ENCODE assay signal across 8 mouse cellular contexts in genomic region chr8:95020293-95020777, GRCm38 (mm10). TPM values are rescaled to one million over a fixed set of nuclear protein-coding genes. Genes with fewer than 3 reads are reported as not detected.
DNase-seq lines count a peak whose midpoint lies in the region; ATAC-seq and TF ChIP-seq lines count a peak whose summit lies in the region.

No protein-coding gene starts in this region.

- H3K9ac ChIP-seq in kidney, embryonic 16.5 days (replicated peaks; ENCODE audit: low read length), result no peak overlapping the region
- no peak overlapping the region for H3K9ac ChIP-seq in hindbrain, embryonic 11.5 days (ENCODE audit: low read depth, low read length)

- no peak for TF ChIP-seq CTCF in bone marrow, adult 2 months (IDR thresholded peaks at IDR 0.05; ENCODE audit: control insufficient read depth, insufficient read depth, low read length)
- no peak for TF ChIP-seq CTCF in cerebellum, adult 2 months (IDR thresholded peaks at IDR 0.05; ENCODE audit: borderline replicate concordance, insufficient read depth, low read depth, low read length)

- 3% methylated on average over 12 of the region's 12 CpGs for WGBS in bone marrow, adult 2 months
- 55% methylated on average over 12 of the region's 12 CpGs for WGBS in kidney, embryonic 16.5 days
- WGBS in cerebellum, adult 2 months, result 68% methylated on average over 12 of the region's 12 CpGs
- WGBS in hindbrain, embryonic 11.5 days, result 84% methylated on average over 12 of the region's 12 CpGs

- peak overlapping the region; percentile 56 for H3K4me3 ChIP-seq in bone marrow, adult 2 months (replicated peaks; ENCODE audit: control insufficient read depth, low read depth, low read length)
- no peak overlapping the region for H3K4me3 ChIP-seq in kidney, embryonic 16.5 days (ENCODE audit: low read length)
- no peak overlapping the region for H3K4me3 ChIP-seq in cerebellum, adult 2 months (replicated peaks; ENCODE audit: insufficient read depth, low read depth, low read length)
- no peak overlapping the region for H3K4me3 ChIP-seq in hindbrain, embryonic 11.5 days (ENCODE audit: low read depth, low read length)

- H3K36me3 ChIP-seq in kidney, embryonic 16.5 days (ENCODE audit: insufficient read depth, low read length), result no peaks in the 10 kb centered on the region
- H3K36me3 ChIP-seq in hindbrain, embryonic 11.5 days (ENCODE audit: control insufficient read depth, insufficient read depth, low read length), result no peaks in the 10 kb centered on the region

- DNase-seq in B cell, adult 2 months, result peak; percentile 10 to 15
- DNase-seq in lung, postnatal 25 days (ENCODE audit: low spot score), result peak; percentile 49
- no peak for DNase-seq in cerebellum, adult 2 months
- DNase-seq in c-Kit-positive CD71-positive TER-119-positive erythroid progenitor cells, embryonic 14.5 days (ENCODE audit: low spot score), result no peak
- no peak for DNase-seq in adrenal gland, adult 18-20 months (ENCODE audit: low spot score in 2 of 2)
- DNase-seq in hindbrain, embryonic 11.5 days (ENCODE audit: low spot score), result no peak

- no peaks in the 10 kb centered on the region for H3K9me3 ChIP-seq in kidney, embryonic 16.5 days (ENCODE audit: low read length)
- H3K9me3 ChIP-seq in hindbrain, embryonic 11.5 days (ENCODE audit: control insufficient read depth, low read length), result no peaks in the 10 kb centered on the region

- H3K4me2 ChIP-seq in kidney, embryonic 16.5 days (replicated peaks; ENCODE audit: low read depth, low read length), result peak overlapping the region; percentile 22
- H3K4me2 ChIP-seq in hindbrain, embryonic 11.5 days (replicated peaks; ENCODE audit: low read depth, low read length), result no peak overlapping the region

- H3K27ac ChIP-seq in bone marrow, adult 2 months (ENCODE audit: control insufficient read depth, insufficient read depth, low read depth, low read length, poor library complexity), result peak overlapping the region; percentile 39
- peak overlapping the region; percentile 81 for H3K27ac ChIP-seq in kidney, embryonic 16.5 days (ENCODE audit: low read length)
- no peak overlapping the region for H3K27ac ChIP-seq in cerebellum, adult 2 months (ENCODE audit: insufficient read depth, low read length)
- H3K27ac ChIP-seq in hindbrain, embryonic 11.5 days (ENCODE audit: low read depth, low read length), result no peak overlapping the region

- TF ChIP-seq POLR2A in bone marrow, adult 2 months (IDR thresholded peaks at IDR 0.05; ENCODE audit: borderline replicate concordance, control insufficient read depth, low read depth, low read length), result 0 out of 2 replicates have a peak, but pooled peaks have one; percentile 42
- TF ChIP-seq POLR2A in cerebellum, adult 2 months (IDR thresholded peaks at IDR 0.05; ENCODE audit: borderline replicate concordance, insufficient read depth, low read length), result no peak

- H3K27me3 ChIP-seq in kidney, embryonic 16.5 days (ENCODE audit: insufficient read depth, low read length), result no peaks in the 10 kb centered on the region
- no peaks in the 10 kb centered on the region for H3K27me3 ChIP-seq in cerebellum, adult 2 months (ENCODE audit: control insufficient read depth, insufficient read depth, low read length)
- no peaks in the 10 kb centered on the region for H3K27me3 ChIP-seq in hindbrain, embryonic 11.5 days (ENCODE audit: control insufficient read depth, insufficient read depth, low read length)

- 0 out of 2 replicates have a peak, but pooled peaks have one; percentile 53 for ATAC-seq in kidney, embryonic 16.5 days (ENCODE audit: low FRiP score, low TSS enrichment)
- no peak for ATAC-seq in hindbrain, embryonic 11.5 days (ENCODE audit: low FRiP score)

- peaks cover 7% of the 10 kb centered on the region; the same call in 1 of the 2 replicates for H3K4me1 ChIP-seq in bone marrow, adult 2 months (ENCODE audit: control insufficient read depth, insufficient read depth, low read length)
- peaks cover 7% of the 10 kb centered on the region; the same call in 1 of the 2 replicates for H3K4me1 ChIP-seq in kidney, embryonic 16.5 days (ENCODE audit: insufficient read depth, low read length)
- H3K4me1 ChIP-seq in cerebellum, adult 2 months (ENCODE audit: control insufficient read depth, insufficient read depth, low read length), result no peaks in the 10 kb centered on the region
- no peaks in the 10 kb centered on the region; the same call in 1 of the 2 replicates for H3K4me1 ChIP-seq in hindbrain, embryonic 11.5 days (replicated peaks; ENCODE audit: control insufficient read depth, insufficient read depth, low read length)

RNA-seq across cellular contexts. Expression of gene Adgrg3, which starts 2.8 kb away (rescaled TPM):
- polyA plus RNA-seq in bone marrow, adult 2 months (2011; ENCODE audit: insufficient read depth, insufficient read length, low replicate concordance, missing spikeins), result 18.7 and 63.0 TPM in 2 replicates
- polyA plus RNA-seq in kidney, embryonic 16.5 days (2015; fragmentation: Nextera tagmentation; extraction: Ambion mirVana), result 5.0 and 5.1 TPM in 2 replicates
- polyA plus RNA-seq in cerebellum, adult 2 months (2012; rRNA removed), result 0.16 and 0.25 TPM in 2 replicates
- 1 to 10 TPM; 2.1 to 2.2 TPM for total RNA-seq in adrenal gland, adult 18-20 months (2021)
- polyA plus RNA-seq in hindbrain, embryonic 11.5 days (2014; fragmentation: Nextera tagmentation; extraction: Ambion mirVana), result 2.5 and 4.7 TPM in 2 replicates

RNA-seq across cellular contexts. Expression of gene Drc7, which starts 34.6 kb away (rescaled TPM):
- polyA plus RNA-seq in bone marrow, adult 2 months (2011; ENCODE audit: insufficient read depth, insufficient read length, low replicate concordance, missing spikeins), result 2.8 and 3.1 TPM in 2 replicates
- polyA plus RNA-seq in kidney, embryonic 16.5 days (2015; fragmentation: Nextera tagmentation; extraction: Ambion mirVana), result 0.05 TPM in 1 of 2 replicates, not detected in the other
- 2.2 and 5.1 TPM in 2 replicates for polyA plus RNA-seq in cerebellum, adult 2 months (2012; rRNA removed)
- total RNA-seq in adrenal gland, adult 18-20 months (2021), result not detected
- 1.0 and 1.2 TPM in 2 replicates for polyA plus RNA-seq in hindbrain, embryonic 11.5 days (2014; fragmentation: Nextera tagmentation; extraction: Ambion mirVana)

RNA-seq across cellular contexts. Expression of gene Adgrg1, which starts 45.8 kb away (rescaled TPM):
- polyA plus RNA-seq in bone marrow, adult 2 months (2011; ENCODE audit: insufficient read depth, insufficient read length, low replicate concordance, missing spikeins), result 30.1 and 41.3 TPM in 2 replicates
- 66.2 and 67.8 TPM in 2 replicates for polyA plus RNA-seq in kidney, embryonic 16.5 days (2015; fragmentation: Nextera tagmentation; extraction: Ambion mirVana)
- polyA plus RNA-seq in cerebellum, adult 2 months (2012; rRNA removed), result 75.8 and 79.1 TPM in 2 replicates
- 10 to 100 TPM; 24.1 to 43.3 TPM for total RNA-seq in adrenal gland, adult 18-20 months (2021)
- 138 and 160 TPM in 2 replicates for polyA plus RNA-seq in hindbrain, embryonic 11.5 days (2014; fragmentation: Nextera tagmentation; extraction: Ambion mirVana)

Comparison
In these comparisons a context has a peak if more than half of its experiments do, and no peak if none do; other contexts are left out.
1. DNase-seq: peak in B cell, adult 2 months (2 of 2) and lung, postnatal 25 days (single experiment); none in cerebellum, adult 2 months (0 of 2), c-Kit-positive CD71-positive TER-119-positive erythroid progenitor cells, embryonic 14.5 days (single experiment), adrenal gland, adult 18-20 months (0 of 2) and hindbrain, embryonic 11.5 days (single experiment).
2. H3K27ac ChIP-seq: peak in bone marrow, adult 2 months (single experiment) and kidney, embryonic 16.5 days (single experiment); none in cerebellum, adult 2 months (single experiment) and hindbrain, embryonic 11.5 days (single experiment).